Mouse (Mus musculus) T-helper 17 cell (primary cell): ENCODE measurements around the gene Cdc42bpg.

Experiments
- in situ Hi-C, 2 experiments: fragments of 300-600 bp; cut with MboI, MseI; formaldehyde crosslinking; loops; 1 replicate in 1 of 2; 2 replicates in 1 of 2; pipeline ENCODE4 v1.15.1; 2025; ENCODE audit warnings: high pct_unique_total_duplicates in 2 of 2

Gene Cdc42bpg

GRCm38 (mm10) chr19:6343066-6343925 lies 37.0 kb downstream of the Cdc42bpg start:
- in situ Hi-C loops: no loop called here

DNA sequence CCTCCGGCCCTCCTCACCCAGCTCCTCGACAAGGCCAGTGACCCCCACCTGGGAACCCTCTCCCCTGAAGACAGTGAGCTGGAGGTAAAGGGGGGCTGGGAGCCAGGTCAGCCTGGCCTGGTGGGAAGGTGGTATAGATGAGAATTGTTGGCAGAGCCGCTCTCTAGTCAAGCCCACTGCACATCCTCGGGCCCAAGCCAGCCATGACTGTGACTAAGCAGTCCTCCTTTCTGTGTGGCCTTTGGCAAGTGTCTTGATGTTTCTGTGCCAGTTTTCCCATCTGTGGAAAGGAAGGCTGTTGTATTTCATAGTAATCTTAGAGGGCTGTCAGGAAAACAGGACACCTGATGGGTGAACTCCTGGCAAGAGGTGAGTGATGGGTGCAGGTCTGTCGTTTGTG lies 37.7 kb downstream of the Cdc42bpg start:
- in situ Hi-C loops: no loop called here

- in situ Hi-C loops: no loop called here
These were observed 39.8 kb downstream of the Cdc42bpg start for GRCm38 (mm10) chr19:6346023-6346422.

DNA sequence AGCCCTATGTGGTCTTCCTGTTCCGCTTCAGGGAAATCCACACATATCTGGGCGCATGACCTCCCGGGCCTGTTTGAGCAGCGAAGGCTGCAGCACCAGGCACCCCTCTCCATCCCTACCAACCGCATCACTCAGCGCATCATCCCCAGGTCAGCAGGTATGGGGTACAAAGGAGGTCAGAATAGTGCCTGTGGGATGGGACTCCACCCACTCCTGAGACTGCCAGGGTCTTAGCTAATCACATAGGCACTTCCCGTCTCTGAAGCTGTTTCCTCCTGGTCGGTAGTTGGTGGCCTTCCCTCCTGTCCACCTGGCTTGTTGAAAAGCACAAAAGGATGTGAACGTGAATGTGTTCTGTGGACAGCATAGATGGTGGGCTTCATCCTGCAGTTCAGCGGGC lies 40.4 kb downstream of the Cdc42bpg start:
- in situ Hi-C loops: no loop called here

GRCm38 (mm10) chr19:6347615-6348014 lies 41.4 kb downstream of the Cdc42bpg start:
- in situ Hi-C loops: no loop called here

DNA sequence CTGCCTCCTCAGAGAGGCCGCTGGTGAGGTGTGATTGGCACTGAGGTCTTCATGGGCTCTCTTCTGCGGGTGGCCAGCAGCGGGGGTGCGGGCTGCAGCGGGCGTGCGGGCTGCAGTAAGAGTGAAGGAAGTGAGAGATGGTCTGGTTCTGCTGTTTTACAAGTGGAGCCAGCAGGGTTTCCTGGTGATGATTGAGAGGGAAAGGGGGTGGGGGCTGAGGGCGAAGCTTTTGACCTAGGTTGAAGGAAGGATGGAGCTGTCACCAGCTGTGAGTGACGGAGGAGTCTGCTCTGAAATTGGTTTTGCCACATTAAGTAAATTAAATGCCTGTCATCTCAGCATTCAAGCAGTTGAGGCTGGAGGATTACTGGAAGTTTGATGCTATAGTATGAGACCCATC lies 42.5 kb downstream of the Cdc42bpg start:
- in situ Hi-C loops: no loop called here

- in situ Hi-C loops: no loop called here
These were observed 43.1 kb downstream of the Cdc42bpg start for GRCm38 (mm10) chr19:6349215-6349983.

- in situ Hi-C loops: no loop called here
These were observed 45.3 kb downstream of the Cdc42bpg start for GRCm38 (mm10) chr19:6351431-6352106.

DNA sequence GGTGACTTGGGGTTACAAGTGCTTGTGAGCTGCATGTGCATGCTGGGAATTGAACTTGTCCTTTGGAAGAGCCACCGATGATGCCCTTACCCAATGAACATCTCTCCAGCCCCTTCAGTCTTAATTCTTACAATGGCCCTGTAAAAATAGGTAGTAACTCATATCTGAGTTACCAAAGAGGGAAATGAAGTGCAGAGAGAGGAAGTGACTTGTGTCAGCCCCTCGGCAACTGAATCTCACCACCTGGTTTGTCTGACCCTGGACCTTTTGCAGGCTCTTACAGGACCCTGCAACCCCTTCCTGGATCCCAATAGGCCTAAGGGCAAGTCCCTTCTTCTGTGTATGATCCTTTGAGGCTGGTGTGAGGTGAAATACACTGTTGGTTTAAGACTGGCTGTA lies 45.9 kb downstream of the Cdc42bpg start:
- in situ Hi-C loops: no loop called here

GRCm38 (mm10) chr19:6354030-6354429 lies 47.8 kb downstream of the Cdc42bpg start:
- in situ Hi-C loops: no loop called here

DNA sequence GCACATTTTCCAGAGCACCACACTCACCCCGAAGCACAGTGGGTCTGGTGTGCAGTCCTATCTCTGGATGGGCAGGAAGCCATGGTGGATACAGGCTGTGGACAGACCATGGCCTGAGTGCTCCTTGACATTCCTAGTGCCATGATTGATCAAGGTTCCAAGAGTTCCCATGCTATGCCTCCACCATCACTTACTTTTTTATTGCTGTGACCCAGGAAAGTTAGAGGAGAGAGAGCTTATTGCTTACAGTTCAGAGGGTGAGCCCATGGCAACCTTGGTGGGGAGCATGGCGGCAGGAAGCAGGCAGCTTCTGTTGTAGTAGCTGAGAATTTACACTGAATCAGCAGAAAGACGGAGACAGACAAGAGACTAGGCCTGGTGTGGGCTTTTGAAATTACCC lies 55.0 kb downstream of the Cdc42bpg start:
- in situ Hi-C loops: no loop called here

DNA sequence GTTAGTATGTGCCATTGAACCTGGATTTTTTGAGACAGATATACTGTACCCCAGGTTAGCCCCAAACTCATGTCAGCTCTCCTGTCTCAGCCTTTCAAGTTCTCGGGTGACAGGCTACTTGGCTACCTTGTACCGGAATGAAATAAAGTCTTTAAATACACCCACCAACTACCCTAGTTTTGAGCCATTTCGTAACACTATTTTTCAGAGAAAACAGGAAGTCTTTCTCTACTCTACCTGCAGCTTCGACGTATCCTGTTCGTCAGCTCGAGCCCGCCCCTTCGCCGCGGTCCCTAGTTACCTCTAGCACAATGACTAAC lies 56.8 kb downstream of the Cdc42bpg start:
- in situ Hi-C loops: no loop called here

- in situ Hi-C loops: no loop called here
These were observed 57.4 kb downstream of the Cdc42bpg start, which contains the start of gene Sf1 for GRCm38 (mm10) chr19:6363411-6364240. Gene Sf1 (plus strand): TSS chr19:6363690.

DNA sequence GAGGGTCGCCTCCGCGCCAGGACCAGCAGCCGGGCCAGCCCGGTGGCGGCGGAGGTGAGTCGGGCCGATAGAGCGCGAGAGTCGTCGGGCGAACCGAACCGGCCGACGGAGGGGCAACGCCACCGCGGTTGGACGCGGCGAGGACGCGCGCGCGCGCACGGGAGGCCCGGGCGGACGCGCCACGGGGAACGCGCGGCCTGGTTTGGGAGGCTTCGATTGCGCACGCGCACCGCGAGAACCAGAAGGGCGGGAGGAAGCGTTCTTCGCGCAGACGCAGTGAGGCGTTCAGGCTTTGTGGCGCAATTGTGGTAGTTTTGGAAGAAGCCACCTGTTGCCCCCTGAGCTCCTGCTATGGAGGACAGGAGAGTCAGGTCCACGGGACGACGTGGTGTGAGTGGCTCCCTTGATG lies 58.1 kb downstream of the Cdc42bpg start:
- in situ Hi-C loops: no loop called here

DNA sequence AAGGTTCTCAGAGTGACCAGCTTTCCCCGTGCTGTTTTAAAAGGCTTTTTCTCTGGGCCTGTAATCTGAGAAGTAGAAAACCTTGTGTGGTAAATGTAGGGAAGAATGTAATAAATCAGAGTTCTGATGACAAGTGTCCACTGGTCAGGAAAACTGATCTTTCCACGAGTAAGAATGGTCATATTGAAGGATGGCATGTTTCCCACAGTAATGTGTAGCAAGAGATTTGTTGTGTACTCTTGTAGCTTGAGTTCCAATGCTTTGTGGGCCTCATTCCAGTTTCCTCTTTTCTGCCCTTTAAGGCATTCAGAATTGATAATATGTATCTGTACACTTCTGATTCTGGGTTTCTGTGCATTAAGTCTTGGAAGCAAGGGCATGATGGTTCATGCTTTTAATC lies 58.6 kb downstream of the Cdc42bpg start:
- in situ Hi-C loops: no loop called here

- in situ Hi-C loops: no loop called here
These were observed 63.9 kb downstream of the Cdc42bpg start for GRCm38 (mm10) chr19:6370175-6370574.

DNA sequence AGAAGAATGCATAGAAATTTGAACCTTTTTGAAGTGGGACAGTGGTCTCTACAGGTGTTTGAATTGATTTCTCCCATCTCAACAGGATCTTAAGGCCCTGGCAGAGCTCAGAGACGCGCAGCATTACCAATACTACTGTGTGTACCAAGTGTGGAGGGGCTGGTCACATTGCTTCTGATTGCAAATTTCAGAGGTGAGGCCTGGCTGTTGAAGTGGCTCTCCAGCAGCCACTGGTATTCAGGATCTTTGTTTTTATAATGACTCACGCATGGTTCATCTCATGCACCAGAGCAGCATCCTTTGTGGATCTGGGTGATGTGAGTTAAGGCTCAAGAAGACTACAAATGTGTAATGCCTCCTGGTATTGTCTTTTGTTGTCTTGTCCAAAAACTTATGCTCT lies 66.2 kb downstream of the Cdc42bpg start:
- in situ Hi-C loops: no loop called here

- in situ Hi-C loops: no loop called here
These were observed 67.5 kb downstream of the Cdc42bpg start for GRCm38 (mm10) chr19:6373539-6374400.

GRCm38 (mm10) chr19:6374571-6374970 lies 68.3 kb downstream of the Cdc42bpg start:
- in situ Hi-C loops: no loop called here
